Mouse (Mus musculus): ENCODE measurements at regions not wholly inside any gene's neighbourhood (a gene's known extent, or its start where the extent isn't known, plus 50 kb on each side); places are given as distances from the start of the nearest gene placed in this dataset.
A peak's percentile ranks its signal among the peaks of the same experiment; 100 is the strongest.

- no peak overlapping the region for H3K27ac ChIP-seq
- DNase-seq, result no peak
- no peaks in the 10 kb centered on the region for H3K36me3 ChIP-seq (ENCODE audit: control insufficient read depth, insufficient read depth, low read length)
- H3K27me3 ChIP-seq (ENCODE audit: control insufficient read depth, insufficient read depth, low read length), result no peaks in the 10 kb centered on the region
- TF ChIP-seq EP300 (IDR thresholded peaks at IDR 0.05; ENCODE audit: insufficient read depth, low read depth, low read length), result no peak
- no peak for TF ChIP-seq CTCF (IDR thresholded peaks at IDR 0.05)
- TF ChIP-seq POLR2A (IDR thresholded peaks at IDR 0.05; ENCODE audit: insufficient read depth, low read depth, low read length), result no peak
- H3K79me2 ChIP-seq (replicated peaks; ENCODE audit: control insufficient read depth, insufficient read depth, low read length), result no peaks in the 10 kb centered on the region
- H3K9ac ChIP-seq (ENCODE audit: low read depth, low read length), result no peak overlapping the region
- no peak overlapping the region for H3K4me3 ChIP-seq
- H3K4me1 ChIP-seq (ENCODE audit: control insufficient read depth, insufficient read depth, low read length), result no peaks in the 10 kb centered on the region
- WGBS, result 88% methylated on average over 6 of the region's 6 CpGs
- intact Hi-C loops (cut with DNase I), result no loop called here
These were observed 782.5 kb downstream of the Diaph3 start for GRCm38 (mm10) chr14:86358584-86358983.

DNA sequence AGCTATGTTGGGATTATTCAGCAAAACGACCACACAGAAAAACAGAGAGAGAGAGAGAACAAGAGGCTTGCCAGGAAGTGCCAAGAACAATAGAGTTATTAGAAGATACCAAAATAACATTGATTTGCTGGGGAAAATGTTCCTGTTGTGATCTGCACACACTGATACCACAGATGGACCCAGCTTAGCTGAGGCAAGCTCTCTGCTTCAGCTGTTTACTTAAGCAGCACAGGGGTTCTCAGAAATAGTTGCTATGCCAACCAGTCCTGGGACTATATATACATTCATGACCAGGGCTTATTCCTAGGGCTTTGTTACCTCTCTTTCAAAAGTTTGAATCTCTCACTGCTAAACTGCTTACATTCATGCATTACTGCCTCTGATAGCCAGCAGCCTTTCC lies 790.5 kb downstream of the Diaph3 start:
- 28% methylated on average over 1 of the region's 1 CpGs for WGBS
- DNase-seq, result no peak

DNA sequence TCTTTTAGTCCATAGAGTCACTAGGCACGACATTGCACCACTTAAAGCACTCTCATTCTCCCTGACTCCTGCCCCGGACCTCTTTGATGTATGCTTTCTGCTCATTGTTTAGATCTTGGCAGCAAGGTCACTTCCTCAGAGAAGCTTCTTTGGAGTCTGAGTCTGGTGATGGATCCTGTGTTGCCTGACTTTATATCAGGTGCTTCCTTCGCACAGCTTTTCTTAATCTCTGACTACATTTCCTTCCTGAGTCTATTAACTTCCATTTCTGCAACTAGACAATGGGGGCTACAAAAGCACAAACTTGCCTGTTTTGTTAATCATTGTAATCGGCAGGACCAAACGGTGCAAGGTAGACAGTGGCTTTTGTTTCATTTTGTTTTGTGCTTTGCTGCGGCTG lies 802.0 kb downstream of the Diaph3 start:
- no peaks in the 10 kb centered on the region for H3K79me2 ChIP-seq (replicated peaks; ENCODE audit: control insufficient read depth, insufficient read depth, low read length)
- peak overlapping the region; percentile 70 for H3K27ac ChIP-seq
- TF ChIP-seq POLR2A (IDR thresholded peaks at IDR 0.05; ENCODE audit: insufficient read depth, low read depth, low read length), result peak; percentile 38; the same call in 1 of the 2 replicates
- no peak for TF ChIP-seq EP300 (IDR thresholded peaks at IDR 0.05; ENCODE audit: insufficient read depth, low read depth, low read length)
- WGBS, result 38% methylated on average over 6 of the region's 6 CpGs
- no peaks in the 10 kb centered on the region for H3K36me3 ChIP-seq (ENCODE audit: control insufficient read depth, insufficient read depth, low read length)
- intact Hi-C loops (cut with DNase I), result loop anchor here (1.0 to 10.0 kb wide), 2 partner anchors 30 to 226 kb away; no protein-coding TSS in a partner anchor
- no peak overlapping the region for H3K4me3 ChIP-seq
- no peaks in the 10 kb centered on the region for H3K27me3 ChIP-seq (ENCODE audit: control insufficient read depth, insufficient read depth, low read length)
- DNase-seq, result no peak
- H3K4me1 ChIP-seq (ENCODE audit: control insufficient read depth, insufficient read depth, low read length), result no peaks in the 10 kb centered on the region
- H3K9ac ChIP-seq (ENCODE audit: low read depth, low read length), result no peak overlapping the region

More for the DNA sequence above, 790.5 kb downstream of the Diaph3 start:
- Histone ChIP-seq H3K27ac (no peak overlapping the region), H3K36me3 (ENCODE audit: control insufficient read depth, insufficient read depth, low read length) (no peaks in the 10 kb centered on the region), H3K4me3 (no peak overlapping the region), H3K27me3 (ENCODE audit: control insufficient read depth, insufficient read depth, low read length) (no peaks in the 10 kb centered on the region), H3K4me1 (ENCODE audit: control insufficient read depth, insufficient read depth, low read length) (no peaks in the 10 kb centered on the region), H3K9ac (ENCODE audit: low read depth, low read length) (no peak overlapping the region), H3K79me2 (replicated peaks; ENCODE audit: control insufficient read depth, insufficient read depth, low read length) (no peaks in the 10 kb centered on the region)
- TF ChIP-seq CTCF (IDR thresholded peaks at IDR 0.05), result no peak
- no peak for TF ChIP-seq POLR2A (IDR thresholded peaks at IDR 0.05; ENCODE audit: insufficient read depth, low read depth, low read length)
- TF ChIP-seq EP300 (IDR thresholded peaks at IDR 0.05; ENCODE audit: insufficient read depth, low read depth, low read length), result no peak
- intact Hi-C loops (cut with DNase I), result no loop called here

DNA sequence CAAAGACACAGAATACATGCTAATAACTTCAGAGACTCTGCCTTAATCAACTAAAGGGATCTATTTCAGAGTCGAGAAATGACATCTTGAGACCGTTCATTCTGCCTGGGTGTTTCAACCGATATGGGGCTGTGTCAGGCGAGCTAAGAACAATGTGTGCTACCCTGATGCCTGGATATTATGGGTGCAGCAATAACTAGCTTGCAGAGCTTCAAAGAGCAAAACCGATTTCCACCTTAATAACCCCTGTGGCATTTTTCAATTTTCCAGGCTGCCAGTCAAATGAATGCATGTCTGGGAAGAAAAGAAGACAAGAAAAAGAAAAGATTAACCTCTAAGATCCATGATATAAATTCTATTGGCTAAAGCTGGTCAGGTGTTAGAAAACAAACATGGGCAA lies 804.0 kb downstream of the Diaph3 start:
- H3K4me1 ChIP-seq (ENCODE audit: control insufficient read depth, insufficient read depth, low read length), result no peaks in the 10 kb centered on the region
- H3K4me3 ChIP-seq, result no peak overlapping the region
- no peak overlapping the region for H3K27ac ChIP-seq
- no peaks in the 10 kb centered on the region for H3K27me3 ChIP-seq (ENCODE audit: control insufficient read depth, insufficient read depth, low read length)
- no peaks in the 10 kb centered on the region for H3K36me3 ChIP-seq (ENCODE audit: control insufficient read depth, insufficient read depth, low read length)
- intact Hi-C loops (cut with DNase I), result loop anchor here (2.0 to 10.0 kb wide), 2 partner anchors 14 to 228 kb away; no protein-coding TSS in a partner anchor
- 90% methylated on average over 5 of the region's 5 CpGs for WGBS
- no peaks in the 10 kb centered on the region for H3K79me2 ChIP-seq (replicated peaks; ENCODE audit: control insufficient read depth, insufficient read depth, low read length)
- no peak overlapping the region for H3K9ac ChIP-seq (ENCODE audit: low read depth, low read length)
- TF ChIP-seq CTCF (IDR thresholded peaks at IDR 0.05) (no peak), EP300 (IDR thresholded peaks at IDR 0.05; ENCODE audit: insufficient read depth, low read depth, low read length) (no peak), POLR2A (IDR thresholded peaks at IDR 0.05; ENCODE audit: insufficient read depth, low read depth, low read length) (no peak)
- DNase-seq, result no peak

DNA sequence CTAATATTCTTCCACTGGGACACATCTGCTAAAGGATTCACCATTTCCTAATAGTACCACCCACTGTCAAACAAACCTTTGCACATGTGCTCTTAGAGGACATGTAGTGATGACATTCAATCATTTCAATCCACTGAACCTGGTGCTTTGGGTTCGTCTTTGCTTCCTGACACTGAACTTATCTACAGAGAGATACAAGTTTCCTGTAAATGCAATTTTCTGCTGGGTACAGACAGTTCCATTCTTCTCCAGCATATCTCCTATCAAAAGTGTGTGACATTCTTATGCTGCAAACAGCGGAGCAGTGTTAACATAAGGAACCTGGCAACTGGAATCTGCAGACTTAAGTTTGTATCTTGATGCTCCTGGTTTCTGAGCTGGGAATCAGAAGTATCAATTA lies 805.8 kb downstream of the Diaph3 start:
- no peaks in the 10 kb centered on the region for H3K4me1 ChIP-seq (ENCODE audit: control insufficient read depth, insufficient read depth, low read length)
- no peaks in the 10 kb centered on the region for H3K27me3 ChIP-seq (ENCODE audit: control insufficient read depth, insufficient read depth, low read length)
- intact Hi-C loops (cut with DNase I), result loop anchor here (10.0 kb wide), 1 partner anchor 230 kb away; no protein-coding TSS in a partner anchor
- no peak for DNase-seq
- no peak overlapping the region for H3K4me3 ChIP-seq
- no peaks in the 10 kb centered on the region for H3K79me2 ChIP-seq (replicated peaks; ENCODE audit: control insufficient read depth, insufficient read depth, low read length)
- TF ChIP-seq CTCF (IDR thresholded peaks at IDR 0.05) (no peak), EP300 (IDR thresholded peaks at IDR 0.05; ENCODE audit: insufficient read depth, low read depth, low read length) (no peak), POLR2A (IDR thresholded peaks at IDR 0.05; ENCODE audit: insufficient read depth, low read depth, low read length) (no peak)
- WGBS, result 51% methylated on average over 2 of the region's 2 CpGs
- H3K9ac ChIP-seq (ENCODE audit: low read depth, low read length), result no peak overlapping the region
- no peaks in the 10 kb centered on the region for H3K36me3 ChIP-seq (ENCODE audit: control insufficient read depth, insufficient read depth, low read length)
- peak overlapping the region; percentile 29; the same call in 1 of the 2 replicates for H3K27ac ChIP-seq

DNA sequence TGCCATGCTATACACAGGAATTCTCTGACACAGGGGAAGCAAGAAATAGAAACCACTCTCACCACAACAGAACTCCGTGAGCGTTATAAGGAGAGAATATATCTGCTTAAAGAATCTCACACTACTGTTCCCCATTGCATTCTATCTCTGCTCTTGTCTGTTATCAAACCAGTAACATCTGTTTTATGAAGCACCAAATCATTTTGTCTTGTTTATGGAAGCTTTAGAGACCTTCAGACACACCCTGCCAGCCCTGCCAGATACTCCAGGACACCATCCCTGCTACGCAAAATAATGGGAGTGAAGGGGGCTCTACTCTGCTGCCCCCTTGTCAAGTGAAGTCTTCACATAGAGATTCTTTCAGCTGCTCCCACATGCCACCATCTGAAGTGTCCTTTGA lies 811.9 kb downstream of the Diaph3 start:
- Histone ChIP-seq H3K9ac (ENCODE audit: low read depth, low read length) (no peak overlapping the region), H3K79me2 (replicated peaks; ENCODE audit: control insufficient read depth, insufficient read depth, low read length) (no peaks in the 10 kb centered on the region), H3K27me3 (ENCODE audit: control insufficient read depth, insufficient read depth, low read length) (no peaks in the 10 kb centered on the region), H3K4me3 (no peak overlapping the region), H3K4me1 (ENCODE audit: control insufficient read depth, insufficient read depth, low read length) (peaks cover 3% of the 10 kb centered on the region; the same call in 1 of the 2 replicates), H3K36me3 (ENCODE audit: control insufficient read depth, insufficient read depth, low read length) (no peaks in the 10 kb centered on the region), H3K27ac (peak overlapping the region; percentile 16; the same call in 1 of the 2 replicates)
- intact Hi-C loops (cut with DNase I), result loop anchor here (5.0 to 10.0 kb wide), 2 partner anchors 108 to 1884 kb away; partner anchors contain the start of gene Pcdh17
- TF ChIP-seq EP300 (IDR thresholded peaks at IDR 0.05; ENCODE audit: insufficient read depth, low read depth, low read length), result no peak
- no peak for TF ChIP-seq POLR2A (IDR thresholded peaks at IDR 0.05; ENCODE audit: insufficient read depth, low read depth, low read length)
- TF ChIP-seq CTCF (IDR thresholded peaks at IDR 0.05), result no peak
- DNase-seq, result no peak
- WGBS, result 17% methylated on average over 3 of the region's 3 CpGs

All from heart, adult 2 months (tissue).